Mouse (Mus musculus): ENCODE results near the gene Meis2. TPM values are rescaled to one million over a fixed set of nuclear protein-coding genes. Genes with fewer than 3 reads are reported as not detected.
A peak's percentile ranks its signal among the peaks of the same experiment; 100 is the strongest.

The Meis2 gene
- polyA plus RNA-seq, 1 experiment from 2014 or later, result 74.1 TPM

DNA sequence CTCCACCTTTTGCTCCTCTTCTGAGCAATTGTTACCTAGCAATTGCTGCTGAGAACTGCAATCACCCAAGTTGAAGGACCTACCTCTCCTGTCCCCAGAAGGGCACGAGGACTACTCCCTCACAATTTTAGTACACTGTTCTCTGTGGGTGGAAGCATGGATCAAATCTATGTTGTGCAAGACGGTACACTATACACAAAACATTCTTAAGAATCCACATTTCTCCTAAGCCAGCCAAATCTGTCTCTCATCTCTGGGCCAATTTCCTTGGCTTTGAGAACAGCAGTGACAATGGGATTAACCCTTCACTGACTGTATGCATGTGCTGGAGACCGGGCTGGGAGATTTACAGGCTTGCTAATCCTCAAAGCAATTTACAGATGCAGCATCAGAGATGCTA, 115.0 kb downstream of the Meis2 start:
- Histone ChIP-seq H3K9me3 (no peaks in the 10 kb centered on the region), H3K4me1 (peaks cover 8% of the 10 kb centered on the region), H3K27ac (no peak overlapping the region), H3K36me3 (replicated peaks) (no peaks in the 10 kb centered on the region), H3K4me2 (no peak overlapping the region), H3K4me3 (no peak overlapping the region), H3K9ac (no peak overlapping the region), H3K27me3 (replicated peaks) (no peaks in the 10 kb centered on the region)
- WGBS, result 39% methylated on average over 3 of the region's 3 CpGs
- ATAC-seq (replicated peaks), result no peak

DNA sequence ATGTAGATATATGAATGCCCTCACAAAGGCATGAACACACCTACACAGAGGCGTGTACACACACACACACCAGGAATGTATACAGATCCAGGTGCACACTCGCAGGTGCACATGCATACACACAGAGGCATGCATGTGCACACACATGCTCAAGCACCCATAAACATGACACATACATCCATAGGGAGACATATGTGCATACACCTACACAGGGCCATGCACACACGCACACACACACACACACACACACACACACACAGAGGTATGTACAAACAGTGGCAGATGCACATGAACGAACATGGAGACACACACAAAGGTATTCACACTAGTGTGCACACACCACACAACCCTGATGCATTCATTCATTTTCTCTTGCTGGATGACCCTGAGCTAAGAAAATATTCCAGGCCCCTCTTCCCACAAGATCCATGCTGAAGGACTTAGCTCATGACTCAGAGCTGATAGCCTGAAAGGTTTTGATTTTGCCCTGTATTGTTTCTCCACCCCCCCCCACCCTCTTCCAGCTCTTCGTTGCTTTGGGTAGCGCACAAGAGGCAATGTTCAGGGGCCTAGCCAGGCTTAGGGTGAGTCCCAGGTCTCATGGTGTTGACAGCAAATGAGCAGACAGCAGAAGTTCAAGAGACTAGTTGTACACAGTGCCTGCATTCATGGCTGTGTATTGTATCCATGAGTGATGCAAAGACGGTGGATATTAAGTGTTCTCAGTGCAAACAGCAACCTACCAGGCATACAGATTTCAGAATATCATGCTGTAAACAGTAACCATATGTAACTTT, 116.8 kb downstream of the Meis2 start:
- Histone ChIP-seq H3K4me2 (no peak overlapping the region), H3K4me3 (no peak overlapping the region), H3K9me3 (no peaks in the 10 kb centered on the region), H3K9ac (no peak overlapping the region), H3K27ac (no peak overlapping the region), H3K36me3 (replicated peaks) (no peaks in the 10 kb centered on the region), H3K4me1 (peaks cover 8% of the 10 kb centered on the region), H3K27me3 (replicated peaks) (no peaks in the 10 kb centered on the region)
- 0 out of 2 replicates have a peak, but pooled peaks have one; percentile 29 for ATAC-seq (replicated peaks)
- 92% methylated on average over 7 of the region's 7 CpGs for WGBS

DNA sequence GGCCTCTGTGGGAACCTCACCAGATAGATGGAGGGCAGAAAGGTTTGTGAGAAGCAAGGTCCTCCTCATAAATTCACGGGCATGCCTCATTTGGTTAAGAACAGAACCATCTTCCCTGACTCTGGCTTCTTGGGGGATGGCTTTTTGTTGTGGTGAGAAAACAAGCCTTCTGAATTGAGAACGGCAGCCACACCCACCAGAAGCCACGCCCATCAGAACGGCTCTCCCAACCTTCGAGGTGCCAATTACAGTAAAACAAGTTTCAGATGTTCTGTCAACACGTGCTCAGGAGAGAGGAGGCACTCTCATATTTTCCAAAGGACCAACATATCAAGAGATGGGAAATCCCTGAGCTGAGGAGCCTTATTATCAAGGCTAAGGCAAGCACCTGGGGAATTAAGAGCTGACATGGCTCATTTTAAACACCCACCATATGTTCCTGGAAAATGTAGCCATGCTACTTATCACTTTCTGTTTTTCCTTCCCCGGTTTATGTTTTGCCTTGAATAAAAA, 117.9 kb downstream of the Meis2 start:
- H3K36me3 ChIP-seq (replicated peaks), result no peaks in the 10 kb centered on the region
- no peak overlapping the region for H3K4me2 ChIP-seq
- H3K27me3 ChIP-seq (replicated peaks), result no peaks in the 10 kb centered on the region
- peaks cover 8% of the 10 kb centered on the region for H3K4me1 ChIP-seq
- no peaks in the 10 kb centered on the region for H3K9me3 ChIP-seq
- WGBS, result 39% methylated on average over 7 of the region's 7 CpGs
- H3K4me3 ChIP-seq, result no peak overlapping the region
- ATAC-seq (replicated peaks), result no peak
- no peak overlapping the region for H3K27ac ChIP-seq
- H3K9ac ChIP-seq, result no peak overlapping the region

DNA sequence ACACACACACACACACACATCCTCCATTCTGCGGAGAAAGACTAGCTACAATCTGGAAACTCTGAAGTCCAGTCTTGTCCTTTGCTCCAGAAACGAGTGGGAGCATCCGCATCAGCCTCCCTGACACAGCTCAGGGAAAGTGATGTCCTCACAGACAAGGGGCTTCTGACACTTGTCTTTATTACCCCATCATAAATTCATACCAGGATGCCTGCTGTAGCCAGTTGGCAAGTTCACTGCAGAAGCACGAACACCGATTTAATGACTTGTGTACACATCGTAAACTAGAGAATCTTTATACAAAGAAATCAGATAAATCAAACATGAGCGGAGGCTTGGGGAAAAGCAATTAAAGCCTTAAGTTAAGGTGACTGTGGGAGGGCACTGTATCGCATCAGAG, 122.6 kb downstream of the Meis2 start:
- Histone ChIP-seq H3K9ac (no peak overlapping the region), H3K4me1 (peaks cover under 1% of the 10 kb centered on the region; the same call in 1 of the 2 replicates), H3K4me3 (no peak overlapping the region), H3K36me3 (replicated peaks) (no peaks in the 10 kb centered on the region), H3K27me3 (replicated peaks) (no peaks in the 10 kb centered on the region), H3K9me3 (no peaks in the 10 kb centered on the region), H3K27ac (no peak overlapping the region), H3K4me2 (no peak overlapping the region)
- WGBS, result 64% methylated on average over 8 of the region's 8 CpGs
- no peak for ATAC-seq (replicated peaks)

DNA sequence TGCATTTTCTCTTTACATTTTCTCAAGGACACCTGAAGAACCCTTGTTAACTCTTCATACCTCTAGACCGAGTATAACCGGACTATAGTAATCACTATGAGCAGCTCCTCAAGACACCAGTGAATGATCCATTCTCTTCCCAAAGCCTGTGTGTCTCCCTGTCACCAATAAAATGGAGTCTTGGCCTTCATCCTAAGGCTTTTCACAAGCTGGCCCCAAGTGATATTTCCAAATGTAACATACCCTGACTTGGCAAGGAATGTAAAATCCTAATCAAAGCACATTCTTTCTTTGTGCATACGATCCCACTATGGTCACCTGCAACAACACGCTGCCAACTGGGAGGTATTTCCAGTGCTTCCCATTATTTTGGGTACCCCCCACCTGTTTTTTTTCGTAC, 125.8 kb downstream of the Meis2 start:
- H3K36me3 ChIP-seq (replicated peaks), result no peaks in the 10 kb centered on the region
- H3K4me3 ChIP-seq, result no peak overlapping the region
- H3K27ac ChIP-seq, result no peak overlapping the region

DNA sequence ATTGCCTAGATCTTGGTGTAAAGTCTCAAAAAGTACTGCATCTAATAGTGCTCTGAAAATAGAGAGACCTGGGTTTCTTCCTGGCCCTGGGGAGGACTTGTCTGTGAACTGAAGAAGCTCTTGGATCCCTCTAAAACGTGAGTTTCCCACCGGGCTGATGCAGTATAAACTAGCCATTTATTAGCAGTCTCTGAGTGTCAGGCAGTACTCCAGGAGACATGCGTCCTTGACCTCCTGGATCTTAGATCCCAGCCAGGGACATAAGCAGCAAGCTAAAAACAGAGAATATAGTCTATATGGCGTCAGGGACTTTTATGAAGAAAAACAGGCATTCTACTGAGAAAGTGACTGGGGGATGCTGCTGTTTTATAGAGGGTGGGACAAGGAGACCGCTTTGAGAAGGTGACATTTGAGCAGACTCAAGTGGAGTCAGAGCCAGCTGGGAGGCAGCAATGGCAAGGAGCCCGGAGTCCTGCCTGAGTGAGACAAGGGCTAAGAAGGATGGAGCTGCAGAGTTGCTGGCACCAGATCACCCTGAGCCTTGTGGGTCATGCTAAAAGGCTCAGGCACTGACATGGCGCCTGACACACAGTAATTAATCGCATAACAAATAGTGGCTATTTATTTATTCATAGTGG, 126.6 kb downstream of the Meis2 start:
- Histone ChIP-seq H3K27me3 (replicated peaks) (no peaks in the 10 kb centered on the region), H3K9me3 (no peaks in the 10 kb centered on the region), H3K4me1 (no peaks in the 10 kb centered on the region), H3K9ac (no peak overlapping the region), H3K27ac (no peak overlapping the region), H3K36me3 (replicated peaks) (no peaks in the 10 kb centered on the region), H3K4me2 (no peak overlapping the region), H3K4me3 (no peak overlapping the region)
- ATAC-seq (replicated peaks), result peak; percentile 56; the same call in 1 of the 2 replicates
- WGBS, result 81% methylated on average over 8 of the region's 8 CpGs

More for the DNA sequence above, 125.8 kb downstream of the Meis2 start:
- no peaks in the 10 kb centered on the region for H3K27me3 ChIP-seq (replicated peaks)
- no peaks in the 10 kb centered on the region for H3K4me1 ChIP-seq
- ATAC-seq (replicated peaks), result no peak
- no peak overlapping the region for H3K9ac ChIP-seq
- WGBS, result 89% methylated on average over 5 of the region's 5 CpGs
- H3K9me3 ChIP-seq, result no peaks in the 10 kb centered on the region
- H3K4me2 ChIP-seq, result no peak overlapping the region

DNA sequence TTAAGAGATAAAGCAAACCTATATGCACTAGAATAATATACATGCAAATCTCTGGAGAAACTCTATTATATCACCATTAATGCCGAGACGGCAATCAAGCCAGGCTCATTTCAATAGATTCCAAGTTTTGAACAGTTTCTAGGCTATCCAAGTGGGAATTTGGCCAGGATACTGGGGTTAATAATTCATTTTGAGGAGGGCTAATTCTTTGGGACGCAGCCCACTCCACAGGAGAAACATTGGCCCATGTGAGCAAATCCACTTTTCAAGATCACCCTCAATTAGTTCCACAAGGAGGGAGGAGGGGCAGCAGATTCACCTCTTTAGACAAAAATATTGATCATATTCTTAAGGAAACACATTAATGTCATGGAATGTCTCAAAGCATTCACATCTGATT, 127.3 kb downstream of the Meis2 start:
- H3K27me3 ChIP-seq (replicated peaks), result no peaks in the 10 kb centered on the region
- no peaks in the 10 kb centered on the region for H3K4me1 ChIP-seq
- no peaks in the 10 kb centered on the region for H3K36me3 ChIP-seq (replicated peaks)
- no peak overlapping the region for H3K9ac ChIP-seq
- H3K4me2 ChIP-seq, result no peak overlapping the region
- H3K4me3 ChIP-seq, result no peak overlapping the region
- H3K9me3 ChIP-seq, result no peaks in the 10 kb centered on the region
- 70% methylated on average over 3 of the region's 3 CpGs for WGBS
- H3K27ac ChIP-seq, result no peak overlapping the region
- no peak for ATAC-seq (replicated peaks)

DNA sequence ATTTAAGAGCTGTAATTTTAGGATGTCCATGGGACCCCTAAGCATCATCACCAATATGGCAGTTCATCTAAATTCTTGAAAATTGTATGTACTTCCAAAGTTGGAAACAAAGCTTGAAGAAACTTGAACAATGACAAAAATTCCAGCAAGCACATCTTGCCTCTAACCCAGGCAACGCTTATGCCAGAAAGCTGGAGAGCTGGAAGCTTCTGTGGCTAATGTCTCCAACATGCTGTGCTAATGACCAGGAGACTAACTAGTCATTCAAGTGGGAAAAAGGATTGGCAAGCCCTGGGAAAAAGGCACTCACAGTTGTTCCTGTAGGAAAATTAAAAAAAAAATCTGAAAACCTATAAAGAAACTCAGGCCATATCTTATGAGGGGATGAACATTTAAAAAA, 127.7 kb downstream of the Meis2 start:
- no peaks in the 10 kb centered on the region for H3K27me3 ChIP-seq (replicated peaks)
- no peak overlapping the region for H3K4me2 ChIP-seq

DNA sequence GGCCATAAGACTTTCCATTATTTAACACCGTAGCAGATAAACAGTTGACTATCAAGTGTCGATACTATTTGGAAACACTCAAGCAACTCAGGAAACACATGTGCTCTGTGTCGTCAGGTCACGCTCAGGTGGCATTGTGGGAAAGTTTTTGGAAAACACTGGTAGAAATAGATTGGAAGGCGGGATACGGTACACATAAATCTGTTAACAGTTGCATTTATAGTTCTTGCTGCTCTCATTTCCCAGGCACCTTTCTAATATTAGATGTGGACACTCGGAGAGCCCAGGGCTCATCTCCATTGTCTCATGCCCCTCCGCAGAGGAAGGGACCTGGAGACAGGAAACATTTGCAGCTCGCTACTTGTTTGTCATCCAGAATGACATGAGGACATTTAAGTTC, 128.9 kb downstream of the Meis2 start:
- no peak for ATAC-seq (replicated peaks)
- H3K4me1 ChIP-seq, result no peaks in the 10 kb centered on the region
- WGBS, result 89% methylated on average over 9 of the region's 9 CpGs
- H3K4me2 ChIP-seq, result no peak overlapping the region
- H3K27ac ChIP-seq, result no peak overlapping the region
- no peak overlapping the region for H3K9ac ChIP-seq
- H3K27me3 ChIP-seq (replicated peaks), result no peaks in the 10 kb centered on the region
- H3K9me3 ChIP-seq, result no peaks in the 10 kb centered on the region
- H3K36me3 ChIP-seq (replicated peaks), result no peaks in the 10 kb centered on the region
- H3K4me3 ChIP-seq, result no peak overlapping the region

More for the DNA sequence above, 127.7 kb downstream of the Meis2 start:
- Histone ChIP-seq H3K9ac (no peak overlapping the region), H3K4me3 (no peak overlapping the region), H3K9me3 (no peaks in the 10 kb centered on the region), H3K36me3 (replicated peaks) (no peaks in the 10 kb centered on the region), H3K4me1 (no peaks in the 10 kb centered on the region), H3K27ac (no peak overlapping the region)
- WGBS, result 71% methylated on average over 1 of the region's 1 CpGs
- no peak for ATAC-seq (replicated peaks)

DNA sequence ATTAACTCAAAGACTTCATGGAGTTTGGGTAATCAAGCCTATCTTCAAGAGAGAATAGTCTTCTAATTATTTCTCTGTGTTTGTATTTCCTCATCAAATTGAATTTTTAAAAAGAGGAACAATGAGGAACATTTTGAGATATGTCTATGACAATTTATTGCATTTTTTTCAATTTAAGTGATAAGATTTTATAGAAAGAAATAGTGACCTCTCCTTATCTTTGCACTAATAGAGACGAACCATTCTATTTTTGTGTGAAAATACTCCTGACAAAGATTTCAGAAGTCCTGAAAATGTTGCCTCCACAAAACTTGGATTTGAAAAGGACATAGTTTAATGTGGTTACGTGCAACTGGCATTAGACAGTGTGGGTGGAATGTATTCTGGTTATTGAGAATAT, 131.3 kb downstream of the Meis2 start:
- ATAC-seq (replicated peaks), result no peak
- Histone ChIP-seq H3K4me3 (no peak overlapping the region), H3K27ac (no peak overlapping the region), H3K9ac (no peak overlapping the region), H3K27me3 (replicated peaks) (no peaks in the 10 kb centered on the region), H3K9me3 (no peaks in the 10 kb centered on the region), H3K4me2 (no peak overlapping the region), H3K4me1 (no peaks in the 10 kb centered on the region), H3K36me3 (replicated peaks) (no peaks in the 10 kb centered on the region)
- WGBS, result 88% methylated on average over 2 of the region's 2 CpGs

DNA sequence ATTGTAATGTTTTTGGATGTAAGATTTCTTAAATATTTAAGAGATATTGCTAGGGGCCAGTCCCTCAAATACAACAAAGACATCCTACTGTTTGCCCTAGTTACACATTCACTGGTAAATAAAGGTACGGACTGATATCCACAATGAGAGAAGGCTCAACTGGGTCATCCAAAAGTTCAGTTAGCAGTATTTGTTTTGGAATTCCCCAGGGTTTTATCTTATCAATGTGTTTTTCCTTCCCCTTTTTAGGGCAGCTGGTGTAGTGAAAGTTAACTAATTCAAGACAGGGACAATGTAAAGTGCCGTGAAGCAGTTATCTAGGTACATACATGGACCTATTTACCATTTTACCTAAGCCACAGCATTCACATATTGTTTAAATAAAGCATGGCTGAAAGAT, 132.4 kb downstream of the Meis2 start:
- H3K4me1 ChIP-seq, result no peaks in the 10 kb centered on the region
- no peaks in the 10 kb centered on the region for H3K9me3 ChIP-seq
- no peak overlapping the region for H3K4me3 ChIP-seq
- H3K36me3 ChIP-seq (replicated peaks), result no peaks in the 10 kb centered on the region
- no peak for ATAC-seq (replicated peaks)
- WGBS, result 73% methylated on average over 2 of the region's 2 CpGs
- H3K27me3 ChIP-seq (replicated peaks), result no peaks in the 10 kb centered on the region
- no peak overlapping the region for H3K9ac ChIP-seq
- H3K4me2 ChIP-seq, result no peak overlapping the region
- H3K27ac ChIP-seq, result no peak overlapping the region

DNA sequence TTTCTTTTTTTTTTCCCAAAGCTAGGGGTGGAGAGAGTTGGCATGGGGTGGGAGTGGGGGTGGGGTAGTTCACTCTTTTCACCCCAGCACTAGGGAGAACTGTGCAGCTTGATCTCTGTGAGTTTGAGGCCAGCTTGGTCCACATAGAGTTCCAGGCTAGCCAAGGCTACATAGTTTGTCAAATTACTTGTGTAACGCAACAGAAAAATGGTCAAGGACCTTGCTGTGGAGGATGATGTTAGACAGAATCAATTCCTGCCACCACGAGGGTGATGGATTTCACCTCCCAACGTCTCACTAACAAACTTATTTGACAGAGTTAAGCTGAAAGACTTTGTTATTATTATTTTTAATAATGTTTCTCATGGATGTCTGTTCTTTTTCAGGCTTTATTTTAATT, 139.9 kb downstream of the Meis2 start:
- 92% methylated on average over 3 of the region's 3 CpGs for WGBS
- Histone ChIP-seq H3K4me1 (no peaks in the 10 kb centered on the region), H3K4me3 (no peak overlapping the region), H3K4me2 (no peak overlapping the region), H3K27ac (no peak overlapping the region), H3K36me3 (replicated peaks) (no peaks in the 10 kb centered on the region), H3K9ac (no peak overlapping the region), H3K27me3 (replicated peaks) (no peaks in the 10 kb centered on the region), H3K9me3 (no peaks in the 10 kb centered on the region)
- no peak for ATAC-seq (replicated peaks)

DNA sequence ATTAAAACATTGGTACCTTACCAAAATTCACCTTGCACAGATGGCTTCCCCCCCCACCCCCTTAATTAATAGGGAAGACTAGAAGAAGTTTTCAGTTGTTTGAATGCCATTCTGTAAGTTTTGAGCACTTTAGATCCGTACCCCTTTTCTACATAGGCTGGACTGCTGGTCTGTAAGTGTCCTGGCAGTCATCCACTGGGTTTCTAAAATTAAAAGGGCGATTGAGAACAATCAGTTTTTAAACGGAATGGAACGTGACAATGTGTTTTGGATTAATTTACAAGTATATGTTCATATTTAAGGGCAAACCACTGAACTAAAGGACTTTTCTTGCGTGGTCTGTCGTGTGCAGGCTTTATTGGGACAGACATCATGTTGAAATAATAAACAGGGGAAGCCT, 141.2 kb downstream of the Meis2 start:
- Histone ChIP-seq H3K4me3 (no peak overlapping the region), H3K4me1 (peaks cover 8% of the 10 kb centered on the region), H3K9me3 (no peaks in the 10 kb centered on the region), H3K36me3 (replicated peaks) (no peaks in the 10 kb centered on the region), H3K4me2 (no peak overlapping the region), H3K27ac (no peak overlapping the region), H3K9ac (no peak overlapping the region), H3K27me3 (replicated peaks) (no peaks in the 10 kb centered on the region)
- no peak for ATAC-seq (replicated peaks)
- 90% methylated on average over 6 of the region's 6 CpGs for WGBS
